Mouse (Mus musculus): ENCODE measurements around the gene Hcn2. TPM values are rescaled to one million over a fixed set of nuclear protein-coding genes. Genes with fewer than 3 reads are reported as not detected.
"Not testable (repeated sequence)": the region's sequence is repeated elsewhere in the genome, so short reads cannot be mapped to it uniquely, and the experiment has no call there.

Hcn2 gene
- polyA plus RNA-seq, 2 experiments, result 0.18 to 0.70 TPM

- peaks cover 42% of the 10 kb centered on the region for H3K36me3 ChIP-seq (ENCODE audit: control insufficient read depth, insufficient read depth, low read length)
- no peak for TF ChIP-seq POLR2A (IDR thresholded peaks at IDR 0.05; ENCODE audit: borderline replicate concordance, extremely low read depth, insufficient read depth, insufficient read length)
- DNase-seq (ENCODE audit: low spot score), result peak; percentile 46
- H3K4me2 ChIP-seq (replicated peaks; ENCODE audit: low read depth, low read length, severe bottlenecking), result peak within 1 kb of the TSS; percentile 61
- no peak within 1 kb of the TSS for H3K27ac ChIP-seq (replicated peaks; ENCODE audit: low read depth, low read length)
- H3K4me3 ChIP-seq (replicated peaks; ENCODE audit: low read length), result peak within 1 kb of the TSS; percentile 30
- 0 out of 2 replicates have a peak, but pooled peaks cover 2% of the 10 kb centered on the region for H3K4me1 ChIP-seq (ENCODE audit: control insufficient read depth, insufficient read depth, low read length)
- no peaks in the 10 kb centered on the region for H3K27me3 ChIP-seq (ENCODE audit: control insufficient read depth, insufficient read depth, low read length)
- no peaks in the 10 kb centered on the region for H3K9me3 ChIP-seq (ENCODE audit: control insufficient read depth, low read length)
- WGBS, result 2% methylated on average over 36 of the region's 36 CpGs
- H3K9ac ChIP-seq (ENCODE audit: low read depth, low read length, severe bottlenecking), result peak within 1 kb of the TSS; percentile 35; the same call in 1 of the 2 replicates
- peak; percentile 62 for ATAC-seq (ENCODE audit: low FRiP score, low read depth)
Observed at GRCm38 (mm10) chr10:79754856-79755516, 38.6 kb downstream of the Hcn2 start, which contains the start of gene Fgf22. Gene Fgf22, plus strand, starts transcription at chr10:79755076.

- no peaks in the 10 kb centered on the region for H3K27me3 ChIP-seq (ENCODE audit: control insufficient read depth, insufficient read depth, low read length)
- H3K36me3 ChIP-seq (ENCODE audit: control insufficient read depth, insufficient read depth, low read length), result peaks cover 51% of the 10 kb centered on the region
- DNase-seq (ENCODE audit: low spot score) (no peak), ATAC-seq (ENCODE audit: low FRiP score, low read depth) (no peak)
- no peak overlapping the region for H3K4me3 ChIP-seq (replicated peaks; ENCODE audit: low read length)
- no peak overlapping the region for H3K27ac ChIP-seq (replicated peaks; ENCODE audit: low read depth, low read length)
- no peaks in the 10 kb centered on the region for H3K9me3 ChIP-seq (ENCODE audit: control insufficient read depth, low read length)
- TF ChIP-seq POLR2A (IDR thresholded peaks at IDR 0.05; ENCODE audit: borderline replicate concordance, extremely low read depth, insufficient read depth, insufficient read length), result no peak
- no peak overlapping the region for H3K9ac ChIP-seq (ENCODE audit: low read depth, low read length, severe bottlenecking)
- no peak overlapping the region for H3K4me2 ChIP-seq (replicated peaks; ENCODE audit: low read depth, low read length, severe bottlenecking)
- 0 out of 2 replicates have a peak, but pooled peaks cover 2% of the 10 kb centered on the region for H3K4me1 ChIP-seq (ENCODE audit: control insufficient read depth, insufficient read depth, low read length)
- WGBS, result 66% methylated on average over 3 of the region's 3 CpGs
Observed at GRCm38 (mm10) chr10:79755854-79756253, 39.4 kb downstream of the Hcn2 start.

- Histone ChIP-seq H3K4me1 (ENCODE audit: control insufficient read depth, insufficient read depth, low read length) (0 out of 2 replicates have a peak, but pooled peaks cover 2% of the 10 kb centered on the region), H3K9ac (ENCODE audit: low read depth, low read length, severe bottlenecking) (no peak overlapping the region), H3K27me3 (ENCODE audit: control insufficient read depth, insufficient read depth, low read length) (no peaks in the 10 kb centered on the region), H3K9me3 (ENCODE audit: control insufficient read depth, low read length) (no peaks in the 10 kb centered on the region), H3K36me3 (ENCODE audit: control insufficient read depth, insufficient read depth, low read length) (peaks cover 59% of the 10 kb centered on the region), H3K4me2 (replicated peaks; ENCODE audit: low read depth, low read length, severe bottlenecking) (no peak overlapping the region), H3K4me3 (replicated peaks; ENCODE audit: low read length) (no peak overlapping the region), H3K27ac (replicated peaks; ENCODE audit: low read depth, low read length) (no peak overlapping the region)
- WGBS, result 86% methylated on average over 24 of the region's 24 CpGs
- ATAC-seq (ENCODE audit: low FRiP score, low read depth) (no peak), DNase-seq (ENCODE audit: low spot score) (no peak)
- no peak for TF ChIP-seq POLR2A (IDR thresholded peaks at IDR 0.05; ENCODE audit: borderline replicate concordance, extremely low read depth, insufficient read depth, insufficient read length)
Observed at GRCm38 (mm10) chr10:79756660-79757059, 40.2 kb downstream of the Hcn2 start.

- not testable (repeated sequence) for DNase-seq (ENCODE audit: low spot score); H3K4me2 ChIP-seq (replicated peaks; ENCODE audit: low read depth, low read length, severe bottlenecking); H3K9ac ChIP-seq (ENCODE audit: low read depth, low read length, severe bottlenecking); ATAC-seq (ENCODE audit: low FRiP score, low read depth); H3K9me3 ChIP-seq (ENCODE audit: control insufficient read depth, low read length); H3K4me3 ChIP-seq (replicated peaks; ENCODE audit: low read length); H3K27ac ChIP-seq (replicated peaks; ENCODE audit: low read depth, low read length); H3K27me3 ChIP-seq (ENCODE audit: control insufficient read depth, insufficient read depth, low read length); H3K4me1 ChIP-seq (ENCODE audit: control insufficient read depth, insufficient read depth, low read length)
- 90% methylated on average over 1 of the region's 1 CpGs for WGBS
- peaks cover 69% of the 10 kb centered on the region for H3K36me3 ChIP-seq (ENCODE audit: control insufficient read depth, insufficient read depth, low read length)
Observed at GRCm38 (mm10) chr10:79759675-79760074, 43.2 kb downstream of the Hcn2 start.

GRCm38 (mm10) chr10:79760603-79761143 is 44.2 kb downstream of the Hcn2 start:
- peaks cover 70% of the 10 kb centered on the region for H3K36me3 ChIP-seq (ENCODE audit: control insufficient read depth, insufficient read depth, low read length)
- no peak for TF ChIP-seq POLR2A (IDR thresholded peaks at IDR 0.05; ENCODE audit: borderline replicate concordance, extremely low read depth, insufficient read depth, insufficient read length)
- no peaks in the 10 kb centered on the region for H3K9me3 ChIP-seq (ENCODE audit: control insufficient read depth, low read length)
- H3K4me3 ChIP-seq (replicated peaks; ENCODE audit: low read length), result no peak overlapping the region
- peaks cover 6% of the 10 kb centered on the region for H3K4me1 ChIP-seq (ENCODE audit: control insufficient read depth, insufficient read depth, low read length)
- WGBS, result 89% methylated on average over 11 of the region's 11 CpGs
- no peak overlapping the region for H3K9ac ChIP-seq (ENCODE audit: low read depth, low read length, severe bottlenecking)
- DNase-seq (ENCODE audit: low spot score), result no peak
- no peak overlapping the region for H3K27ac ChIP-seq (replicated peaks; ENCODE audit: low read depth, low read length)
- no peak overlapping the region for H3K4me2 ChIP-seq (replicated peaks; ENCODE audit: low read depth, low read length, severe bottlenecking)
- ATAC-seq (ENCODE audit: low FRiP score, low read depth), result peak; percentile 37; the same call in 1 of the 2 replicates
- no peaks in the 10 kb centered on the region for H3K27me3 ChIP-seq (ENCODE audit: control insufficient read depth, insufficient read depth, low read length)
